Mouse (Mus musculus) lung, postnatal 25 days (tissue): ENCODE data around the gene Ptar1.
"Not testable (repeated sequence)": the region's sequence is repeated elsewhere in the genome, so short reads cannot be mapped to it uniquely, and the experiment has no call there.

Experiments
- DNase-seq: peaks from one replicate; pipeline ENCODE4 v3.0.0; 2022; ENCODE audit warnings: low spot score

Gene Ptar1

GRCm38 (mm10) chr19:23687296-23688021 is at the start of gene Ptar1:
Gene Ptar1 (plus strand): TSS chr19:23687429.
- DNase-seq = peak; percentile 89

GRCm38 (mm10) chr19:23643819-23644218 is 43.4 kb upstream of the Ptar1 start:
- no peak for DNase-seq

GRCm38 (mm10) chr19:23645347-23645746 is 41.9 kb upstream of the Ptar1 start:
- DNase-seq = no peak

GRCm38 (mm10) chr19:23647308-23647707 is 39.9 kb upstream of the Ptar1 start:
- no peak for DNase-seq

GRCm38 (mm10) chr19:23652644-23653043 is 34.6 kb upstream of the Ptar1 start, which contains the start of gene 1700028P14Rik:
Gene 1700028P14Rik (minus strand): TSS chr19:23652812.
- DNase-seq = peak; percentile 59

GRCm38 (mm10) chr19:23653154-23653553 is 34.1 kb upstream of the Ptar1 start:
- DNase-seq = no peak

GRCm38 (mm10) chr19:23657261-23657932 is 29.8 kb upstream of the Ptar1 start:
- peak; percentile 16 for DNase-seq

- DNase-seq = no peak
Measured at GRCm38 (mm10) chr19:23658350-23658749, 28.9 kb upstream of the Ptar1 start.

- no peak for DNase-seq
Measured at GRCm38 (mm10) chr19:23664083-23664482, 23.1 kb upstream of the Ptar1 start.

GRCm38 (mm10) chr19:23668142-23668655 is 19.0 kb upstream of the Ptar1 start:
- DNase-seq = no peak

GRCm38 (mm10) chr19:23673021-23673420 is 14.2 kb upstream of the Ptar1 start:
- no peak for DNase-seq

GRCm38 (mm10) chr19:23675656-23676055 is 11.6 kb upstream of the Ptar1 start:
- DNase-seq = not testable (repeated sequence)

- no peak for DNase-seq
Measured at GRCm38 (mm10) chr19:23686962-23687295, 300 bp upstream of the Ptar1 start.

- DNase-seq = peak; percentile 6
Measured at GRCm38 (mm10) chr19:23688421-23688946, 1.3 kb downstream of the Ptar1 start.

GRCm38 (mm10) chr19:23694344-23694743 is 7.1 kb downstream of the Ptar1 start:
- peak; percentile 38 for DNase-seq

- DNase-seq = peak; percentile 21
Measured at GRCm38 (mm10) chr19:23697861-23698260, 10.6 kb downstream of the Ptar1 start.

GRCm38 (mm10) chr19:23698366-23698765 is 11.1 kb downstream of the Ptar1 start:
- DNase-seq = peak; percentile 7

- no peak for DNase-seq
Measured at GRCm38 (mm10) chr19:23699131-23699530, 11.9 kb downstream of the Ptar1 start.

- DNase-seq = no peak
Measured at GRCm38 (mm10) chr19:23702896-23703295, 15.7 kb downstream of the Ptar1 start.

GRCm38 (mm10) chr19:23705383-23705782 is 18.2 kb downstream of the Ptar1 start:
- DNase-seq = no peak

- DNase-seq = no peak
Measured at GRCm38 (mm10) chr19:23746506-23746905, 59.3 kb downstream of the Ptar1 start.

- DNase-seq = no peak
Measured at GRCm38 (mm10) chr19:23757011-23757410, 69.8 kb downstream of the Ptar1 start.

- DNase-seq = peak; percentile 91
Measured at GRCm38 (mm10) chr19:23757961-23758553, 70.8 kb downstream of the Ptar1 start.
